Mouse (Mus musculus) small intestine, adult 10 weeks (tissue): ENCODE data around the gene Klk6. TPM values are rescaled to one million over a fixed set of nuclear protein-coding genes. Genes with fewer than 3 reads are reported as not detected.

Experiments used
- polyA plus RNA-seq: library from polyadenylated mRNA; stranded (reverse); fragments of 350-450 nt; fragmentation: Illumina TruSeq; extraction: RNeasy Lipid Tissue Mini Kit (QIAGEN cat#74804); gene quantifications from one replicate; pipeline ENCODE4 v1.2.3, GENCODE M21; 2014; ENCODE audit warnings: low replicate concordance

Gene Klk6
- not detected for polyA plus RNA-seq

GRCm38 (mm10) chr7:43824199-43824598 is at the start of gene Klk6:
Gene Klk6, plus strand, starts transcription at chr7:43824499.

GRCm38 (mm10) chr7:43780746-43781145 is 43.6 kb upstream of the Klk6 start, which contains the start of gene Klk10:
Gene Klk10, plus strand, starts transcription at chr7:43781035.

GRCm38 (mm10) chr7:43791591-43791990 is 32.7 kb upstream of the Klk6 start, which contains the start of gene Klk9:
Gene Klk9, plus strand, starts transcription at chr7:43791891.

GRCm38 (mm10) chr7:43797333-43797769 is 26.9 kb upstream of the Klk6 start, which contains the start of gene Klk8:
Gene Klk8, plus strand, starts transcription at chr7:43797577.

GRCm38 (mm10) chr7:43810994-43811393 is 13.3 kb upstream of the Klk6 start, which contains the start of gene Klk7:
Gene Klk7, plus strand, starts transcription at chr7:43811294.

DNA sequence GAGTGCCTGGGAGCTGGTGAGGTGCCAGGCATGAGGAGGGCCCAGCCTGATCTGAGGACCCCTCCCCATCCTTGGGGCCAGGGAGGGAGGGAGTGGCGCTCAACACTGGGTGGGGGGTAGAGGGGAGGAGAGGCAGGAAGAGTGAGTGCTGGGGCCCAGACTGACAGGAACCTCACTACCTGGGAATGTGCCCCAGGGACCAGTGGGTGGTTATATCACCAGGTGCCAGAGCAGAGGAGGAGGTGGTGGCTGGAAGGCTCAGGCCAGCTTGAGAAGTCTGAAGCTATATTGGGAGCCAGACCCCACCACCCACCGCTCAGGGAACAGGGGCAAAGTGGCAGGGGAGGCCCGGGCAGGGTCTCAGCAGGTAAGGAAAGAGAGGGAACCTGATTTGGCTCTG is 17.4 kb downstream of the Klk6 start, which contains the start of gene Klk5:
Gene Klk5, plus strand, starts transcription at position 271 of the 400 bp plus-strand sequence.

GRCm38 (mm10) chr7:43880912-43881311 is 56.6 kb downstream of the Klk6 start, which contains the start of gene Klk4:
Gene Klk4, plus strand, starts transcription at chr7:43881160.

Other genes starting within 250 kb of the Klk6 start
- gene Zfp719, start 244.9 kb upstream of the Klk6 start, polyA plus RNA-seq, result 15.8 TPM
- not detected for gene Zfp819, start 217.3 kb upstream of the Klk6 start, polyA plus RNA-seq
- gene Ceacam18, start 189.8 kb upstream of the Klk6 start, polyA plus RNA-seq, result 22.1 TPM
- 0.82 TPM for gene Siglece, start 164.3 kb upstream of the Klk6 start, polyA plus RNA-seq
- 0.85 TPM for gene Ctu1, start 152.5 kb upstream of the Klk6 start, polyA plus RNA-seq
- gene Klk14, start 134.1 kb upstream of the Klk6 start, polyA plus RNA-seq, result not detected
- not detected for gene Klk13, start 111.9 kb upstream of the Klk6 start, polyA plus RNA-seq
- gene Klk12, start 55.6 kb upstream of the Klk6 start, polyA plus RNA-seq, result not detected
- not detected for gene Klk11, start 49.9 kb upstream of the Klk6 start, polyA plus RNA-seq
- gene Klk10, start 43.5 kb upstream of the Klk6 start, polyA plus RNA-seq, result not detected
- gene Klk9, start 32.6 kb upstream of the Klk6 start, polyA plus RNA-seq, result not detected
- gene Klk8, start 26.9 kb upstream of the Klk6 start, polyA plus RNA-seq, result not detected
- not detected for gene Klk7, start 13.2 kb upstream of the Klk6 start, polyA plus RNA-seq
- not detected for gene Klk5, start 17.5 kb downstream of the Klk6 start, polyA plus RNA-seq
- gene Klk4, start 56.7 kb downstream of the Klk6 start, polyA plus RNA-seq, result not detected
- gene Klk15, start 109.2 kb downstream of the Klk6 start, polyA plus RNA-seq, result not detected
- gene Klk1b8, start 126.2 kb downstream of the Klk6 start, polyA plus RNA-seq, result not detected
- not detected for gene Klk1b1, start 142.3 kb downstream of the Klk6 start, polyA plus RNA-seq
- gene Klk1b9, start 151.6 kb downstream of the Klk6 start, polyA plus RNA-seq, result not detected
- gene Klk1b11, start 171.4 kb downstream of the Klk6 start, polyA plus RNA-seq, result not detected
- gene Klk1b26, start 187.7 kb downstream of the Klk6 start, polyA plus RNA-seq, result not detected
- gene Klk1b27, start 227.8 kb downstream of the Klk6 start, polyA plus RNA-seq, result not detected